Mouse (Mus musculus) CD4-positive, CD25-positive, alpha-beta regulatory T cell, adult 4 months (primary cell): ENCODE data around the gene Gm12569. TPM values are rescaled to one million over a fixed set of nuclear protein-coding genes. Genes with fewer than 3 reads are reported as not detected.
A peak's percentile ranks its signal among the peaks of the same experiment; 100 is the strongest.

Experiments used
- ATAC-seq: one replicate; pipeline ENCODE4 v1.8.0; 2017
- polyA plus RNA-seq, 2 experiments: library from polyadenylated mRNA; unstranded; fragments of 100-300 nt; shearing (Covaris generic); gene quantifications; one replicate each; pipeline ENCODE4 v1.2.1; 2017

Gene Gm12569
- not detected for polyA plus RNA-seq

DNA sequence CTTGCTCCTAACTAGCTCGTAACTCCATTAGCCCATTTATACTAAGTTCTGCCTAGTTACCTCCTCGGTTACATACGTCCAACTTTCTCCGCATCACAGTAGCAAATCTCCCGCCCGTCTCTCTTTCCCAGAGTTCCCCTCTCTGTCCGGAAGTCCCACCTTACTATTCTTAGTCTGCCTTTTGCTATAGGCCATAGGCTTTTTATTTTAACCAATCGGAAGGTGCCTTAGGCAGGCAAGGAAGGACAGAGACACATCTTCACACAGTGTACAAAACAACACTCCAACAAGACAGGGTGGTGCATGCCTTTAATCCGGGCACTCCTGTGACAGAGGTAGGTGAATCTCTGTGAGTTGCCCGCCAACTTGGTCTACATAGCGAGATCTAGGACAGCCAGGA, at the start of gene Gm12569:
Gene Gm12569, plus strand, starts transcription at position 166 of the 400 bp plus-strand sequence.
- no peak for ATAC-seq

DNA sequence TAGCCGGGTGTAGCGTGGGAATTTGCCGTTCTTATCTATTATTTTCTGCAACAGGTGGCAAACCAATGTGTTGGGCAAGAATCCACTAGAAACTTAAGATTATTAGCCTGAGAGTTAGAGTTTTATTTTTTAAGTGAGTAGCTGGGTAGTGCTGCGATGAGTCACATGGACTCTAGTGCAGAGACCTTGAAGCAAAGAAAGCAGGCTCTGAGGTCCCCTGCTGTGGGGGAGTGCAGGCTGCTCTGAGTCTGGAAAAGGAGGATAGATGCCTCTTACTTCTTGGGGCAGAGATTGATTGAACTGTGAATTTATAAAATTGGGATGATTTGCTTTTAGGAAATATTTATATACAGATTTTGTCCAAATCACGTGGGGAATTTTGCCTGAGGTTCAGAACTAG, 17.5 kb upstream of the Gm12569 start:
- ATAC-seq: no peak

DNA sequence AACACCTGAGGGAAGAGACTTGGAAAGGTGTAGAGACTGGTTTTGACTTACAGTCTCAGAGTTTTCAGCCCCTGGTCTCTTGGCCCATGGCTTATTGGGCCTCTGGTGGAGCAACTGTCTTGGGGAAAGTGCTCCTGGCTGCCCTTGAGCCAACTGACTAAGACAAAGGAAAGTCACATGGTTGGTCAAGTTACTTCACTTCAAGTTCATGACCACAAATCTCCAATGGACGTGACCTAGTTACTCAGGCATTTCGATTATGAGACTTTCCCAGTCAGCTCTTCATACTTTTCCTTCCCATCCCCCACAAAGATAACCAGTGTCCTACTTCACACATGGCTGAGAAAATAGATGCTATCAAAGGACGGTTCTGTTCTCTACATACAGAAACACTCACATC, 12.5 kb upstream of the Gm12569 start:
- no peak for ATAC-seq

DNA sequence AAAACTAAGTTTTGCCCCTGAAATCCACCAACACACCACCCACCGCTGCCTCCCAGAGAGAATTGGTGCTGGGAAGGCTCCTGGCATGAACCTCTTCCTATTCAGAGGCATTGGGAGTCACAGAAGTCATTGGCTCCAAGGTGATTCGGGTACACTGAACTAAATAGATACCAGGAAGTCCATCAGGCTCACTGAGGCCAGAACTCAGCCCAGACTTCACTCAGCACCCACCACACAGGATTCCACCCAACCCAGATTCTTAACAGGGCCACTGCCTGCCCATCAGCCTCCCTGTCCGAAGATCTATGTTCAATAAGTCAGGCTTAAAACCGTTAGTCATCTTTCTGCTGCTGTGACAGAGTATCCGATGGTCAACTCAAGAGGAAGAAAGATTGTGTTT, 8.8 kb upstream of the Gm12569 start:
- ATAC-seq: no peak

DNA sequence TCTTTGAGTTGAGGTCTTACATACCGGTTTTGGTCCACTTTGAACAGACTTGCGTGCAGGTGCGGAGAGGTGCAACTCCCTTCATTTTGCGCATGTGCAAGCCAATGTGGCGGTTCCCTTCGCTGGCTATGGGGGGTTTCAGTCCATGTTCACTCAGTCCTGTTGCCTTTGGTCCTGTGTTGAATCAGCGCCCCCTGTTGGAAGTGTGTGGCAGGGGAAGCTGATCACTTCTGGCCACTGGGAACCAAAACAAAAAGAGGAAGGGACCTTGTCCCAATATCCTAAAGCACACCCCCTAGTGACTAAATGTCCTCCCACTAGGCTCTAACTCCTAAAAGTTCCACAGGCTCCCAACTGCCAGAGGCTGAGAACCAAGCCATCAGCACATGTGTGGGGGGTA, 6.3 kb upstream of the Gm12569 start:
- ATAC-seq: no peak

DNA sequence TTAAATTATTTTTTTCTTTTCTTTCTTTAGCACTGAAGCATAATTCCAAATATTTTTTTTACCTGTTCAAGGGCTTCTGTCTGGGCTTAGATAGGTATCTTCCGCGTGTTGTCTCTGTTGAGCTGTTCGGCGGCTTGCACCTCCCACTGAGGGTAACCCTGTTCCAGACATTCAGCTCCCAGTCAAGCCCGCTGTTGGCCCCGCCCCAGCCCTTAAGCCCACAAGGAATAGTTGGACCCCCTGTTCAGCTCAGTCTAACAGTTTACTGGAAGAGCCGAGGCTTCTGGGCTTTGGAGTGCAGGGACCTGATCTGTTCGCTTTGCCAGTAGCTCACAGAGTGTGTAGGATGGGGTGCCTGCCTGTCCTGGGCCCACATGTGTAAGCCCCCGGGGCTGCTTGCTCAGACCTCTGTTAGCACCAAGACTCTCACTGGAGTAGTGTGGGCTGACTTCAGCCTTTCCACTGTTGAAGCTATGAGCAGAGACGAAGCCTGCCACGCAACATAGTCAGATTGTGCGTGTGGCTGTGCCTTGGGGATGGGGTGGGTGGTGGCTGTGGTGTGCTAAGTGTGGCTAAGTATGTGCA, 785 bp upstream of the Gm12569 start:
- ATAC-seq: no peak

DNA sequence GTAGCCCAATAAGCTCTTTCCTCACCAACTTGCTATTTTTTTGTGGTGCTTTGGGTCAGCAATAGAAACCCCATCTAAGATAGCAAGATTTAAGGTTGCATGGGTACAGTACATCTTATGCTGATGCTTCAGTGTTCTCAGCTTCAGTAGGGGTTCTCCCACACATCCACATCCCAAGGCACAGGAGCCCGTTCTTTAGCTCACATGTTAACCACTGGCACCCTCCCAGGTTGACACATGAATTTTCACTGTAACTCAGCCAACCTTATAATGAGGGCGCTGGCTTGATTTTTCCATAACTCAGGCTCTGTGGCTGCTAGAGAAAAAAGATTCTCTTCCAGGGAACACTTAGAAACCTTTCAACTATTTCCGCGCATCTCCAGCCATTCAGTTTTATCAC, 6.8 kb downstream of the Gm12569 start:
- ATAC-seq: no peak

DNA sequence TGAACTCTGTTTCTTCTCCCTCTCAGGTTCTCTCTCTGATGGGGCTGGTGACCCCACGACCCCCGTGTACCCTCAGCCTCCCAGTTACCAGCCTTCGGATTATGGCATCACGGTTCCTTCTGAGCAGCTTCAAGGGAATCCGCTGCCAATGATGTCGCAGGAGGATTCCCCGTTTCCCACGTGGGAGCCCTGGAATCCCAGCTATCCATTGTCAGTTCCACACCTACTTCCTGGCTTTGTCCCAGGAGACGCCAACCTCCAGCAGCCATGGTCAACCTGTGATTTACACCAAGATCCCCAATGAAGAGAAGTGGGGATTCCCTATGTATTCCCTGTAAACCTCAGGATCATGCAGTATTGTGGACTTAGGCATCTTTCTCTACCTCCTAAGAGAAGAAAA, 14.4 kb downstream of the Gm12569 start:
- ATAC-seq: no peak

DNA sequence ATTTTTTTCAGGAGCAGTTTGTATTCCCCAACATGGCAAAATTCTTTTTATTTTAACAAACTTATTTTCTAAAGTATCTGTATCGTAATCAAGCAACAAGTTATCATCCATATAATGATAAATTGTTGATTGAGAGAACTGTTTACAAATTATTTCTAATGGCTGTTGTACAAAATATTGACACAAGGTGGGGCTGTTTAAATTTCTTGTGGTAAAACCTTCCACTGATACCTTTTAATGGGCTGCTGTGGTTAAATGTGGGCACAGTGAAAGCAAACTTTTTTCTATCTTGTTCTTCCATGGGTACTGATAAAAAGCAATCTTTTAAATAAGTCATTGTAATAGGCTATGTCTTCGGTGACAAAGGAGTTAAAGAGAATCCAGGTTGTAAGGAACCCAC, 22.6 kb downstream of the Gm12569 start:
- no peak for ATAC-seq

DNA sequence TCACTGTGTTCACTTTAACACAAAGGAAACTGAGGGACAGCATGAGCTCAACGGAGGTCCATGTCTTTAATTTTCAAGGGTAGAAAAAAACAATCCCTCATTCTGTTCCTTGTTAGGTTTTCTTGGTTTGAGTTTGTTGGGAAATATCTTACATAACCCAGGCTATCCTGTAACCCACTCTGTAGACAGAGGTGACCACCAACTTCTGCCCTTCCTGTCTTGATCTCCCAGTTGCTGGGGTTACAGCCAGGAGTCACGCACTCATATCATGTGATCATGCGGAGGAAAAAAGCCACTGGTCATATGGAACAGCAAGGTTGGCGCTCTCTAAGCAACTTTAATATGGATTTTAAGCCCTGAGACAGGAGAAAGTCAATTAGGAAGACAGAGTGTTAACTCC, 36.7 kb downstream of the Gm12569 start:
- ATAC-seq: no peak

DNA sequence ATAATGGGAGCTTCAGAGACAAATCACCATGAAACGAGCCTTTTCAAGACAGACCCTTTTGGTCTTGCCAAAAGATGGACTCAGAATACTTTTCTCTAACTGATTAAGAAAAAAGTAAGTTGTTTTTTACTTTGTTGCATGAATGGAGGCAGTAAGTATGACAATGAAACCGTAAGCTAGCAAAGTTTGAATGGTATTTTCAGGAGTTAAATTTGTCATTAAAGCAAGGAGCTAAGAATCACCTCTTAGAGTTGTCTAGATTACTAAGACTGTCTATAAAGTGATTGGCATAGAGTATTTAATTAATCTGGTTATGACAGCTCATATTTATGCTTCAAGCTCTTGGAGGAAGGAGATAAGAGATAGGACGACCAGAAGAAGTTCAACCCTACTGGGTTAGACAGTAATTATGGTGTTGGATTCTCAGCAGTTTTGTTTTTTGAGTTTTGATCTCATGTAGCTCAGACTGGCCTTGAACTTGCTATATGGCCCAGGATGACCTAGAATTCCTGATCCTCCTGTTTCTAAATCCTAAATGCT, 41.5 kb downstream of the Gm12569 start, which contains the start of gene Clk4:
Gene Clk4, plus strand, starts transcription at position 51 of the 540 bp plus-strand sequence.
- ATAC-seq: no peak

DNA sequence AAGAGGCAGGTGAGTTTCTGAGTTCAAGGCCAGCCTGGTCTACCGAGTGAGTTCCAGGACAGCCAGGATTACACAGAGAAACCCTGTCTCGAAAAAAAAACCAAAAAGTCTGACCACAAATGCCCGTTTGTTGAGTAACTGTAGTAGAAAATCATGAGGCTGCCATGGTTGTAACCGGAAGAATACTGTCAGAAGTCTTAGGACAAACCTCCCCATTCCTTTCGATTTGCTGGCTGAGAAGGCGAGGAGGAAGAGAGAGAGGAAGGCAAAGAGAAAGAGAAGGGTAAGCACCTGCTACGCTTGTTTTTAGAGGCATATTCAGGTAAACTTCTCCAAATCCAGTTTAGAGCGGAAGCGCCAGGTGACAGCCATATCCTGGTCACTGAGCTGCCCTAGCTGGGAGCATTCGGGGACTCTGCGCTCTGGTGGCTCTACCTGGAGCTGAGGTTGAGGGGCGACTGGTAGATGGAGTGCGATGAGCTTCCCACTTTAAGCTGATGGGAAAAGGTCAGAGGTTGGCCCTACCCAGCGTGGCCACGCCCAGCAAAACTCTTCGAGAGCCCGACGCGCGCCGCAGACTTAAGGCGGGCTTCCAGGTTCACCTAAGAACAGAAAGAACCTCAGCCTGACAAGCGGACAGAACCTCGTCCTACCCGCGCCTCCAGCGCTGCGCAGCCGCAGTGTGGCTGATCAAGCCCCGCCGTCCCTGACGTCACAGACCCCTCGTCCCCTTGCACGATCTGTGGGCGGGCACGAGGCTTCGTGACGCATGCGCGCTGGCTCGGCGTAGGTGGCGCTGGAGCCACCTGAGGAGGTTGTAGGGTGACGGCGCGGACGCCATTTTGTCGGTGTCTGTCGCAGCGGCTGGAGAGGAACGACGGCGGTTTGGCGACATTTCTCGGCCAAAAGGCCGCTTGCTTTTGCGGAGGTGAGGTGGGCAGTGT, 42.3 kb downstream of the Gm12569 start, which contains the start of gene BC049762:
Gene BC049762, minus strand, starts transcription at position 705 of the 944 bp plus-strand sequence.
- ATAC-seq: peak; percentile 91

DNA sequence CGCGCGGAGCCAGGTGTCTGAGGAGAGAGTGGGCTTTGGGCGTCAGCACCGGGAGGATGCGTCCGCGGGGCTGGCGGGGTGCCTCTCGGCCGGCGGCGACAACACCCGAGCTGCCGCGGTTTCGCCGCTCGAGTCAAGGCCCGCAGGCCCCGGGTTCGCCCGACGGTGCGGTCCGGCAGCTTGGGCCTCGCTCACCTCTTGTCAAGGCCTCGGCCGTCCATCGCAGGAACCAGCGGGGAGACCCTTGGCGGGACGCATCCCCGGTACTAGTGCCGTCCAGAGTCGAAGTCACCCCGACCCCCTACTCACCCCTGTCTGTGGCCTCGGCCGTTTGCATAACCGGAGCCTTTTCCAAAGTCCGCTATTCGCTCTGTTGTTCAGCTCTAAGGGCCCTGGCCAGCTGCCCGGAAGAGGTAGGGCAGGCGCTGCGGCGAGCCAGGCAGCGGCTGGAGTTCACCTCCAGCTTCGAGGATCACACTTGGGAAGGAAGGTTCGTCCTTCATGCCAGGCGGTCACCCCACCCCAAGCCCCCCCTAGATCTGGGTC, 43.1 kb downstream of the Gm12569 start:
- peak; percentile 8 for ATAC-seq

DNA sequence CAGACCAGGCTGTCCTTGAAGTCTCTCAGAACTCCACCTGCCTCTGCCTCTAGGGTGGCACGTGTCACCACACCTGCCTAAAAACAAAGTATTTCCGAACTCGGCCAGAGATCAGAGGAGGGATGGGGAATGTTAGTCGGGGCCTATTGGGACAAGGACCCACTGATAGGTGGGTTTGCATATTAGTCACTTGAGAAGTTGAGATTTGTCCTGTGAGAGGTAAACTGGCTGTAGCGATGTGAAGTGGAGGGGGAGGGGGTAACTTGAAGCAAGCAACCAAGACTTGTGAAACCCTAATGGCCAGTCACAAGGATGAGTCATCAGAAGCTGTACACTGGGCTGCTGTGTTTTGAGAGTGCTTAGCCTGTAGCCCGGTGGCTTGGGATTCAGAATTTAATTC, 44.1 kb downstream of the Gm12569 start:
- no peak for ATAC-seq

DNA sequence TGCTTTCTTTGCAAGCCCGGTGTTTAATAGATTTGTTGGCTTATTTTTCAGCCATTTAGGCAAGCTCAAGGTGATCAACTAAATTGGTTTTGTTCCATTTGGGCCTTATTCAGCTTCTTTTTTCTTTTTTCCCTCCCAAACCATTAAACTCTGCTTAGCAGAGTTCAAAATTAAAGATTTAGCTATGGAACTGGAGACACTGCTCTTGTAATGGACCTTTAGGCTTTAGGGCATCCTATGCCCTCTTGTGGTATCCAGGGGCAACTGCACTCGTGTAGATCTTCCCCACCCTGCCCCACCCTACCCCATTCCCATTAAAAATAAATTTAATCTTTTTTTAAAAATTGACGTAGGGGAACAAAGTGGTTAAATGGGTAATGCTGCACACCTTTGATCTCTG, 45.1 kb downstream of the Gm12569 start:
- no peak for ATAC-seq

DNA sequence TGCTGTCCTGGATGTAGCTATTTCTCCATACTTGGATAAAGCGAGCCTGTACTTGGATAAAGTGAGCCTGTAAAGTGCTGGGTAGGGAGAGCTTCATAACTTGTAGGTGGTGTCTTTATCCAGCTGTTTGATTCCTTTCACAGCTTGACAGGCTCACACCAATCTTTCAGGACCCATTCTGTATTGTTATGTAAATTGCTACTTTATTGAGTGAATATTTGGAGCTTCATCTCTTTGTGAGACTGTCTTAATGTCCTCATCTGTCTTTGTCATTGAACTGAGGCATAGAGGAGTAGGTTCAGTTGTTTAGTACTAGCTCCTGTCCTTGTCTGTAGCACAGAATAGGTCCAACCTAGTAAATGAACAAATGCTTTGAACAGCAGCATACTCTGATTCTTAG, 54.1 kb downstream of the Gm12569 start:
- ATAC-seq: no peak

Other genes starting within 250 kb of the Gm12569 start
- gene Olfr1377, start 238.5 kb upstream of the Gm12569 start, polyA plus RNA-seq: not detected
- gene Olfr51, start 216.9 kb upstream of the Gm12569 start, polyA plus RNA-seq: not detected
- gene Olfr54, start 206.2 kb upstream of the Gm12569 start, polyA plus RNA-seq: under 1 TPM in 1 of 2 experiments, not detected in 1; 0.08 TPM
- gene Olfr1375, start 172.4 kb upstream of the Gm12569 start, polyA plus RNA-seq: not detected
- gene Zfp354a, start 161.2 kb upstream of the Gm12569 start, polyA plus RNA-seq: not detected
- 100 to 1,000 TPM; 220 to 233 TPM for gene Clk4, start 41.3 kb downstream of the Gm12569 start, polyA plus RNA-seq
- gene BC049762, start 42.6 kb downstream of the Gm12569 start, polyA plus RNA-seq: under 1 TPM in 1 of 2 experiments, not detected in 1; 0.74 TPM
- 1 to 10 TPM; 1.5 to 2.8 TPM for gene Col23a1, start 69.4 kb downstream of the Gm12569 start, polyA plus RNA-seq